Mouse (Mus musculus) gastrocnemius, postnatal 36 days (tissue): ENCODE data around the gene Mesp2. TPM values are rescaled to one million over a fixed set of nuclear protein-coding genes. Genes with fewer than 3 reads are reported as not detected.

Experiments used
- DNase-seq, 2 experiments: peaks; one replicate each; pipeline ENCODE4 v3.0.0; 2022
- intact Hi-C: fragments of 180-260 bp; cut with DNase I; formaldehyde crosslinking; loops from one replicate; pipeline ENCODE4 v1.15.1; 2025
- total RNA-seq, 2 experiments: library from RNA; stranded (reverse); gene quantifications; 2 replicates each; pipeline ENCODE4 v1.2.3; 2021

The Mesp2 gene
- total RNA-seq, 2 experiments from 2014 or later: not detected

- intact Hi-C loops: no loop called here
- DNase-seq: no peak
Measured at GRCm38 (mm10) chr7:79802037-79802436, 8.5 kb upstream of the Mesp2 start.

GRCm38 (mm10) chr7:79803887-79804286 is 6.6 kb upstream of the Mesp2 start:
- intact Hi-C loops: no loop called here
- no peak for DNase-seq

GRCm38 (mm10) chr7:79808561-79808960 is 2.0 kb upstream of the Mesp2 start:
- DNase-seq: no peak
- intact Hi-C loops: no loop called here

GRCm38 (mm10) chr7:79813409-79813808 is 2.9 kb downstream of the Mesp2 start:
- intact Hi-C loops: no loop called here
- no peak for DNase-seq

GRCm38 (mm10) chr7:79818321-79818720 is 7.8 kb downstream of the Mesp2 start:
- intact Hi-C loops: no loop called here
- no peak for DNase-seq

- DNase-seq: no peak
- intact Hi-C loops: no loop called here
Measured at GRCm38 (mm10) chr7:79819515-79819914, 9.0 kb downstream of the Mesp2 start.

GRCm38 (mm10) chr7:79819996-79820395 is 9.5 kb downstream of the Mesp2 start:
- intact Hi-C loops: no loop called here
- DNase-seq: no peak

- intact Hi-C loops: no loop called here
Measured at GRCm38 (mm10) chr7:79822092-79822695, 11.7 kb downstream of the Mesp2 start.

GRCm38 (mm10) chr7:79828341-79828740 is 17.8 kb downstream of the Mesp2 start:
- no peak for DNase-seq
- intact Hi-C loops: no loop called here

More at GRCm38 (mm10) chr7:79822092-79822695, 11.7 kb downstream of the Mesp2 start:
- no peak for DNase-seq

GRCm38 (mm10) chr7:79831145-79831544 is 20.6 kb downstream of the Mesp2 start:
- DNase-seq: no peak
- intact Hi-C loops: no loop called here

- DNase-seq: no peak
Measured at GRCm38 (mm10) chr7:79831585-79831984, 21.1 kb downstream of the Mesp2 start.

GRCm38 (mm10) chr7:79832980-79833379 is 22.5 kb downstream of the Mesp2 start:
- no peak for DNase-seq
- intact Hi-C loops: no loop called here

More at GRCm38 (mm10) chr7:79831585-79831984, 21.1 kb downstream of the Mesp2 start:
- intact Hi-C loops: no loop called here

GRCm38 (mm10) chr7:79835196-79835595 is 24.7 kb downstream of the Mesp2 start:
- intact Hi-C loops: no loop called here
- no peak for DNase-seq

- intact Hi-C loops: no loop called here
Measured at GRCm38 (mm10) chr7:79837247-79837646, 26.7 kb downstream of the Mesp2 start.

GRCm38 (mm10) chr7:79842163-79842562 is 31.6 kb downstream of the Mesp2 start:
- no peak for DNase-seq
- intact Hi-C loops: no loop called here

More at GRCm38 (mm10) chr7:79837247-79837646, 26.7 kb downstream of the Mesp2 start:
- no peak for DNase-seq

GRCm38 (mm10) chr7:79844090-79844802 is 33.7 kb downstream of the Mesp2 start:
- no peak for DNase-seq
- intact Hi-C loops: no loop called here

GRCm38 (mm10) chr7:79846342-79846741 is 35.8 kb downstream of the Mesp2 start:
- DNase-seq: no peak
- intact Hi-C loops: no loop called here

- DNase-seq: peak in 1 of 2 experiments; percentile 40
- intact Hi-C loops: no loop called here
Measured at GRCm38 (mm10) chr7:79847456-79848451, 37.2 kb downstream of the Mesp2 start.

- intact Hi-C loops: no loop called here
- DNase-seq: no peak
Measured at GRCm38 (mm10) chr7:79856305-79856704, 45.8 kb downstream of the Mesp2 start.

- intact Hi-C loops: no loop called here
- DNase-seq: peak in 1 of 2 experiments; percentile 34
Measured at GRCm38 (mm10) chr7:79858202-79858934, 47.8 kb downstream of the Mesp2 start.
